Mouse (Mus musculus) Muller cell, postnatal 12 days (primary cell): Measurements from ENCODE around the gene Hist1h3c.
"Not testable (repeated sequence)": the region's sequence is repeated elsewhere in the genome, so short reads cannot be mapped to it uniquely, and the experiment has no call there.

Experiments used
- DNase-seq: peaks from one replicate; pipeline ENCODE4 v3.0.0-alpha.2; 2015; ENCODE audit errors: inconsistent ontology term

Gene Hist1h3c

DNA sequence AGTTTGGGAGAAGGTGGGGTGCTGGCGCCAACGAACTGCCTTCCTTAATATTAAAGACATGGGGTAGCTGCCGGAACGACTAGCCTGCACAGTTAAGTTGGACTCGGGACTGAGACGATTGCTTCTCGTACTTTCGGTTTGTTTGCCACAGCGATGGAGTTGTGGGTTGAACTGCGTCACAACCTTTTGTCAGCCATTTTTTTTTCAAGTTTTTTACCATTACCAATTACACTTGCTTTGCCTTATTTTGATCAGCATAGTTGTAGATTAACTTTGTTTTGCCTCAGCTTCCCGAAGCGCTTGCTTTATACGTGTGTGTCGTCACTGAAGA is 5.5 kb downstream of the Hist1h3c start:
- DNase-seq, result no peak

DNA sequence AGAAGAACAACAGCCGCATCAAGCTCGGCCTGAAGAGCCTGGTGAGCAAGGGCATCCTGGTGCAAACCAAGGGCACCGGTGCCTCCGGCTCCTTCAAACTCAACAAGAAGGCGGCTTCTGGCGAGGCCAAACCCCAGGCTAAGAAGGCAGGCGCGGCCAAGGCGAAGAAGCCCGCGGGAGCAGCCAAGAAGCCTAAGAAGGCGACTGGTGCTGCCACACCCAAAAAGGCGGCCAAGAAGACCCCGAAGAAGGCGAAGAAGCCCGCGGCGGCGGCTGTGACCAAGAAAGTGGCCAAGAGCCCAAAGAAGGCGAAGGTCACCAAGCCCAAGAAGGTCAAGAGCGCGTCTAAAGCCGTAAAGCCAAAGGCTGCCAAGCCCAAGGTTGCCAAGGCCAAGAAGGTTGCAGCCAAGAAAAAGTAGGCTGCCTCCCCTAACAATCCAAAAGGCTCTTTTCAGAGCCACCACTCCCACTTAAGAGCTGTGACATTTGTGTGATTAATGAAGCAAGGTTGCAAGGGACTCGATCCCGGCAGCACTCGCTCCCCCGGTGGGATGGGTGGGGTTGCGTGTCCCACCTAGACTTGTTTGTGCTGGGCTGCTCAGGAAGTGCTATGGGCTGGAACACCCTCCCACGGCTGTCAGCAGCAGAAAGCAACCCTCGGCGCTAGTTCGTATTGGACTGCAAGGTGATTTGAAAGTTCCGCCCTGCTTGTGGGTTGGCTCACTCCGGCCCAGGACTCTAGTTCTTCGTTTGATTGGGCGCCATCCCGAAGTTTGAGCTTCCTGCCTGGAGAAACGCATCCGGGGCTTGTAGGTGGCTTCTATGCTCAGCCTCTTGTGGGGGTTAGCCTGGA is 6.1 kb downstream of the Hist1h3c start:
- DNase-seq, result peak; percentile 94

DNA sequence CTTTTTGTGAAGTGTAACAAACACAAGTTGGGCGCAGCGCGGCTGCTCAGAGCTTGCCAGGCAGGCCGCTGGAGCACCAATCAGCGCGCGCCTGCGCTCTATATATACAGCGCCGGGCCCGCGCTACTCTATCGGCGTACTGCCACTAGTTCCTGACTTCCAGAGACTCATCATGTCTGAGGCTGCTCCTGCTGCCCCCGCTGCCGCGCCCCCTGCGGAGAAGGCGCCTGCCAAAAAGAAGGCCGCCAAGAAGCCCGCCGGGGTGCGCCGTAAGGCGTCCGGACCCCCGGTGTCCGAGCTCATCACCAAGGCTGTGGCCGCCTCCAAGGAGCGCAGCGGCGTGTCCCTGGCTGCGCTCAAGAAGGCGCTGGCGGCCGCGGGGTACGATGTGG is 6.7 kb downstream of the Hist1h3c start, which contains the start of gene Hist1h1c:
TSS of gene Hist1h1c (plus strand) at position 132 of the 392 bp plus-strand sequence.
- peak; percentile 91 for DNase-seq

DNA sequence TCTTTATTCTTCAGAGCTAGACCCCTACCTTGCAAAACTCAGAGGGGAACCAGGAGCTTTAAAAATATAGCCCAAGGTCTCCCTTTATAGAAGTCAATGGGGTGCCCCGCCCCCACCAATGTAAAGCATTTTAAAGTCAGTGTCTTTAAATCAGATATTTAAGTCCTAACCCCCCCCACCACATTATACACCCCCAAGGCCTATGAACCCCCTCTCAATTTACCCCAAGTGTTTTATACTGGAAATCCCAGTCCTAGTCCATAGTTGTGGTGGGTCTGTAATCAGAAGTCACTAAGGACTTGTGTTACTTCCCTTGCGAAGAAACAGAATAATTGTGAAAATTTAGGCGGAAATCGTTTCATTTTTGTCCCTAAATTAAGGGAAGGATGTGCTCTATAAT is 7.4 kb downstream of the Hist1h3c start:
- no peak for DNase-seq

DNA sequence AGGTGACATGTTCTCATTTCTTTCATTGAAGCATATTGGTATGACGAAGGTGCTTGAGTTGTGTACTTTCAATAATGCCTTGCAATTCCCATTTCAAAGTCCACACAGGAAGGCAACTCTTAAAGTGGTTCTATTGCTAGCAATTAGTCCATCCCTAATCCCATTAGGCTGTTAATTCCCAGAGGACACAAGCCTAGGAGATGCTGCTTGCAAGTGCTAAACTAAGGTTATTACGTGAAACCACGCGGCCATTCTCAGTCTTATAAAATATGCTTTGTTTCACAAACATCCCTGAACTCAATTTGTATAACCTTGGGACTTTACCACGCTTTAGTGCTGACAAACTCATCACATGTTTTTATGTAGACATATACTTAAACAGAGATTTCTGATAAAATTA is 8.3 kb downstream of the Hist1h3c start:
- no peak for DNase-seq

DNA sequence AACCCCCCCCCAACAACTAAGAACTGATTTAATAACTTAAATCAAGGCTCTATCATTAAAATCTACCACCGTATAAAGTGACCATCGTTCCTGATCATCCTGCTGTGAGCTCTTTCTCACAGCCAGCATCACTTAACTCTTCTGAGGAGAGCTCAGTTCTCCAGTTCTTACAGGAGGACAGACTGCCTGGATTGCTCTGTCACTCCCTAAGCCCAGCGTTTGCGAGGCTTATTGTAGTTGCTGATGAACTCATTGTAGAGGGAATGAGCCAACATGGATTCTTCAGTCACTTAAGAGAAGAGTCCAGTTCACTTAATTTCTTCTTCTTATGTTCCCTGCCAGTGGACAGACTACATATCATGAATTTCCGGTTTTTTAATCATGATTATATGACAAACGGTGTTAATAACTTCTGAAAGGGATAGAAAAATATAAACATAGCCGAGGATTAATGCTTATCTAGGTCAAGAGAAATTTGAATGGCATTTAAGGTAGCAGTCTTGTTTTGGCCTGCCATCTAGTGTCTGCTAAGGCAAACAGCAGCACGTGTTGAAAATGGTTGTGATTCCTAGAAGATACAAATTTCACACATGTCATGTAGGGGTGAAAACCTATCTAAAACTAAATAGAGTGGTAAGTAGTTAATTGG is 13.1 kb downstream of the Hist1h3c start:
- peak; percentile 53 for DNase-seq

DNA sequence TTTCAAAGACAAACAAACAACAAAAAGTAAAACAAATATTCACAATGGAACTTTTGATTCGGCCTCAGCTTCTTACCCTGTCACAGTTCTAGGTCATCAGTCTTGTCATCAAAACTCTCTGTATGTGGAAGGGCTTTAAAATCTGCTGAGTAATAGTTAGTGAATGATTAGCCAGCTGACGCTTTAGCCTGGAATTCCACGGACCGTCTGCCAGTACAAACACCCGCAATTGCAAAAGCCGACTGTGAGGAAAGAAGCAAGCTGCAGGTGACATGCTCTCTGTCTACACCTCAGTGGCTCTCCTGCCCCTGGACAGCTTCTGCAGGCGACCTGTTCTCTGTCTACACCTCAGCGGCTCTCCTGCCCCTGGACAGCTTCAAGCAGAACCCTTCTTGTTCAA is 14.9 kb downstream of the Hist1h3c start:
- peak; percentile 79 for DNase-seq

DNA sequence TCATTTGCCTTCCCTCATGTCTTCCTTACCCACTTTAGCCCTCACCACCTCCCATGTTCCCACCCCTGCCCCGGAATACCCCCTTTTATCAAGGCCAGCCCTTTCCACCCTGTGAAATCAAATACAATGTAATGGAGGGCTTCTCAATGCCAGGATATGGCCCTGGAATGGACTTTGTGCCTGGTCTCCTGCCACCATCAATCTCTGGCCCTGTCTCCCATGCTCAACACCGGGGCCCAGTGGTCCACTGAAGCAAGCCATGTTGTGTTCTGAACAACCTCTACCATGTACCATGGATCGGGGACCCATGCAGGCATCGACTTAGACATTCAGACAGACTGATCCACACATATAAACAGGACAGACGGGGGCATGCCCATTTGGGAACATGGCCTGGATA is 15.7 kb downstream of the Hist1h3c start:
- no peak for DNase-seq

DNA sequence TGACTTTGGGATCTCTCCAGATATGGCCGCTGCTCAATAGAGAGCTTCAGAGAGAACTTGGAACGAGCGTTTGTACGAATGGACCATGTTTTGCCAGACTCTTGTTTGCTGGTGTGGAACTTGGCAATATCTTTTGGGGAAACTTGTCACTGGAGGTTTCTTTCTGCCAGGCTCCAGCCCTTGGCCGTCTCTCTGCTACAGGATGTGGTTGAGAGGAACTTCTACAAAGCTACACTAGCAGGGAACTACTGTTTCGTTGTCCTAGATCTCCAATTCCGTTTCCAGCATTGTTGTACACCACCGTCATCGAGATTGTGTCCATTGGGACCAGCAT is 16.2 kb downstream of the Hist1h3c start:
- no peak for DNase-seq

DNA sequence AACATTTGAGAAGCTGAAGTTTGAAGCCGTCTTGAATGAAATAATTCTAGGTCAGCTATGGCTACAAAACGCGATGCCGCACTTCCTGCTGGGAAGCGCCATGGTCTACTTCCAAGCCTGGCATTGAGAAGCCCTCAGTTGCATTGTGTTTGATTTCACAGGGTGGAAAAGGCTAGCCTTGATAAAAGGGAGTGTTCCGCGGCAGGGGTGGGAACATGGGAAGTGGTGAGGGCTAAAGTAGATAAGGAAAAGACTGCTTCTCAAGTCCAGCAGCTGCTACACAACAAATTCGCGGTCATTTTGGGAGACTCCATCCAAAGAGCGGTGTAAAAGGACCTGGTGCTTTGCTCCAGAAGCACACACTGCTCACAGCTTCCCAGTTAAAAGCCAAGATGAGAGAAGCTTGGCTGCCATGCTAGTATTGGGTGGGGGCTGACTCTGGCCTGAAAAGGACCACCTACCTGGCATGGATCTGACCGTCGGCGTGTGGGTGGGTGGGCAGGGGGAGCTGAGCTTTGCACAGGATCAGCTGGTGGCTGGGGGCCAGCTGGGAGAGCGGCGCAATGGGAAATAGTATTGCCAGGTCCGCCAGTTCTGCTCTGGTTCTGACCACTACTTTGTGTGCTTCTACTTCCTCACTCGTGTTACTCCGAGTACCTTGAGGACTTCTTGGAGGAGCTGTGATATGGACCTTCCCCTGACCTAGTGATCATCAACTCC is 16.8 kb downstream of the Hist1h3c start:
- DNase-seq, result no peak

DNA sequence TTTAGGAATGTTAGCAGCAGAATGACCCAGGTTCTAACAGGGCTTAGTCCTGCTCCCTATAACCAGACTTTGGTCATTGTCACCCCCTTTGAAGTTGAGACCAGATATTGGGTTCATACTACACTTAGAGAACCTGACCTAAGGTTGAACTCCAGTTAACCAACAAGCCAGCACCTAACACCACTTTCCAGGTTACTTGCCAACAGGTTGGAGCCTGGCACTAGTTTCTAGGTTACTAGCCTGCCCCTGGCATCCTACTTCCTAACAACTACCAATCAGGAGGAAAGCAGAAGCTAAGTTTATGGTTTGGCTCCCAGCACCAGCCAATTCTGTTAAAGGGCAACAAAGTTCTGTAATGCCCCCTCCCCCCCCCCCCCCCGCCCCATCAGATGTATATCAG is 20.2 kb downstream of the Hist1h3c start:
- no peak for DNase-seq

DNA sequence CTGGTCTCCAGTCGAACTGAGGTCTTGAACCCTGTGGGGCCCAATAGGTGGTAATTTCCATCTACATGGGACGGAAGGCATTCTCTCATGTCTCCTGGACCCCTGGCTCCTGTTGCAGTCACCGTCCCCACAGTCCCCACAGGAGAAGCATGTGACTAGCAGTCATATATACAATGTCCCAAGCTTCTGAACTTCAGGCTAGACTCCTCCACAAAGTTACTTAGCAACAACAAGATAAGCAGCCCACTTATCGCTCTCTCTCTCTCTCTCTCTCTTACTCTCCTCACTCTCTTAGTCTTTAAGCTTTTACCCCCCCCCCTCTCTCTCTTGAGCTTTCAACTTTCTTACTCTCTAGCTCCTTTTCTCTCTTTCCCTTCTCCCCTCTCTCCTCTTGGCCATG is 21.2 kb downstream of the Hist1h3c start:
- DNase-seq, result no peak

DNA sequence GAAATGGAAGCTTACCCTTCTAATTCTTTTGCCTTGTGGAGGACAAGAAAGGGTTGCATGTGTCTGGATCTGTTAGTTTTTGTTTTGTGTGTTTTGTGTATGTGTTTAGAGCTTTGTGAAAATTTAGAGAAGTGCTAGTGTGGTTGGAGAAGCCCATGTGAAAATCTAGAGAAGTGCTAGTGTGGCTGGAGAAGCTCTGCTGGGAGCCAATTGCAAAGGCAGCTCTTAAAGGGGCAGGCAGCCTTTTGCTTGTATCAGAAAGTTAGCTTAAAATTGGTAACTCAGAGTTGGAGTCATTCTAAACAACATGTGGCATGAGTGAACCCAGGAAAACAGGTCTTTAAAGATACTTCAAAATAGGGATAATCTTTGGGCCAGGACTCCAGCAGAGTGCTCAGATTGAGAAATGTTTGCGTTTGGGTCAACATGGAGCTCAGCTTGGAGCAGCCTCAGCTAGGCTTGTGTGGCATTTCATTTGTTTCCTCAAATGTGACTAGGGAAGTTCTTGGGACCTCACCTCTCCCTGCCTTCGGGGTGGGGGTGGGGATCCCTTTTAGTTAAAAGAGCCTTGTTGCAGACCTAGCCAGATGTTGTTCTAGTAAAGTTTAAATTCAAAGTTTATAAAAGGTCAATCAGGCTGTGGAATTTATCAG is 27.7 kb downstream of the Hist1h3c start:
- not testable (repeated sequence) for DNase-seq

DNA sequence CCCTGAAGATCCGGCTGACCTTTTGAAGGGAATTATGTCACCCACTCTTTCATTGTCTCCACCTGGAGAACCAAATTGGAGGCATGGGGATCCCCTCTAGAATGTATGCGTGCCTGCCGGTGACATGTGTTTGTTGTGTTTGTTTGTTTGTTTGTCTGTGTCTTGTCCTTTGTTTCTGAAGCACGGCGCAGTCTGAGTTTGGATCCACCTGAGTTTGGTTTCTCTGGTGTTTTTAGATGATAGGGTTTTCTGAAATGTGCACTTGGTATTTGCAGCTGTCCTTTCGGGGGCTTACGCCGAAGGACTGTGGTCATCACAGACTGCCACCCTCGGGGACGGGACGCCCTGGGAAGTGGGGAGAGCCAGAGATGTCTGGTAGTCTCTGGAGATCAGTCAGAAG is 28.2 kb downstream of the Hist1h3c start:
- no peak for DNase-seq

DNA sequence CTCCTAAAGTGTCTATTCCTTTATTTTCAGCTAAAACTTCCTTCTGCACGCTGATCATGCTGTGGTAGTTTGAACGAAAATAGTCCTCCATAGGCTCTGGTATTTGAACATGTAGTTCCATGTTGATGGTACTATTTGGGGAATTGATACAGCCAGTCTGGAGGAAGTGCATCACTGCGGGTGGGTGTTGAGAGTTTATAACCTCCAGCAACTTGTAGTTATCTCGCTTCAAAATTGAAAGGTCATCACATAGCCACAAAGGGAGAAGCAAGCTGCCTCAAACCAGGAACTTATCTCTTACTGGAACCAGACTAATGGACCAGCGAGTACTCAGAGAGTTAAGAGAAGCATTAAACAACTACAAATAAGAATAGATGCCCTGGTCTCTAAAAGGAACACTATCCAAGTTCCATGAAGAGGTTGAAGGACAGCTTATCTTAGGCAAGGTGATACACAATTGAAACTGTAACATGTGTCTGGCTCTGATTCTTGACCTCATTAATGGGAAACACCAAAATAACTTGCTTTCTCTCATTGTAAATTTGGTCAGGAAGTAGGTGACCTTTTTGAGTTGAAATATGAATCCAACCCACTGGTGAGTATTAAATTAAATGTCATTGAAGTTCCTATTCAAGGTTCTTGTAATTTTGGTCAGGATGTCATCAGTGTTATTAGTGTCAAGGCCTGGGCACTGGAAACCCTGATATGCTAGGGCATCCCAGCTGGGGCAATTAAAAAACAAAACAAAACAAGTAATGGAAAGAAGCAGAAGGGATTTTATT is 28.9 kb downstream of the Hist1h3c start:
- no peak for DNase-seq

DNA sequence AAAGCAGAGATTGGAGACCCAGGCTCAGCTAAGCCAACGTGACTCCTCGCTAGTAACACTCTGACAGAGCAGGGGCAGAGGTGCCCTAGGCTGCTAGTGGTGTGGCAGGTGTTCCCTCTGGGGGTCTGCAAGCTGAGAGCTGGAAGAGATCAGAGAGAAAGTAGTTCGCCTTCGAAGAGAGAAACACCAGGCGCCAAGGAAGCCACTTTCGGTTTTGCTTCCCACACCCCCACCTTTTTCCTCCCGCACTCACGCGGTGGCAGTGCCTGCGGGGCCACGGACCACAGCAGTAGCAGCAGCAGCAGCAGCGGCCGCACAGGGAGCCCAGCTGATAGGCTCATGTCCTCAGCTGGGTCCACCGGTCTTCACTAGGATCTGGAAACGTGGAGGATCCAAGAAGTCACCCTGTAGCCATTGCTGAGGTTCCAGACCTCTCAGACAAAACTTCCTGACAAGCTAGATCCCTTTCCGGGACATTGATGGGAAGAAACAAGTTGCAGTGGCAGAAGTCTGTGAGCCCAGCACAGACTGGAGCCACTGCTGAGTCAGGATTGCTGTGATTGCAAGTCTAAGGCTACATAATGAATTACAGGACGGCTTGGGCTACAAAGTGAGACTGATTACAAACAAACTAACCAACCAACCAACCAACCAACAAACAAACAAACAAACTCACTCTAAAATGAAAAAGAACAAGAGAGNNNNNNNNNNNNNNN is 34.9 kb downstream of the Hist1h3c start, which contains the start of gene Hfe:
TSS of gene Hfe (minus strand) at position 481 of the 716 bp plus-strand sequence.
- peak; percentile 83 for DNase-seq

DNA sequence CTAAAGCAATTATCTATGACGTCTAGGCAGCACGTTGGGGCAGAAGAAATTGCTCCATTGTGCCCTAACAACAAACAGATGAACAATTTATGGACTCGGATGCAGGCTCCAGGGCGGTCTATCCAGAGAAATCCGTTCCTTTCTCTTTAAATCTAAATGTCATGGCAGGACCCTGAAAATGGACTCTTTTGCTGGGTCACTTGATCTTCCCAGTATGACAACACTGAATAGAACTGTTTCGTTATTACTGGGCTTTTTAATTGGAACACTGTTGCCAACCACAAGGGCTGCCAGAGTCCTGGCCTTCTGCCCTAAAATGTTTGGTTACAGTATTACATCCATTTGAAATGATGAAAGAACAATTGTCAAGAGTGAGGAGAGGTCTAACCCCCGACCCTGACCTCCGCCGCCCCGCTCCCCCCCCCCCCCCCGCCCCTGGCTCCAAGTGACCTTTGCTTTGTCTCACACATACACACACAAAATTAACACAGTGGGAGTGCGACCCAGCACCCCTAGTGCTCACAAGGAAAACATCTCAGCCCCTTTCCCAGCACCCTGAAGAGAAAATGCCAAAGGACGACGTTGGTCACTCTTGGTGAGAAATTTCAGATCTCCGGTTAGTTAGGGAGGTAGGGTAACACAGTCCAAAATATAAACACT is 35.6 kb downstream of the Hist1h3c start:
- peak; percentile 79 for DNase-seq

DNA sequence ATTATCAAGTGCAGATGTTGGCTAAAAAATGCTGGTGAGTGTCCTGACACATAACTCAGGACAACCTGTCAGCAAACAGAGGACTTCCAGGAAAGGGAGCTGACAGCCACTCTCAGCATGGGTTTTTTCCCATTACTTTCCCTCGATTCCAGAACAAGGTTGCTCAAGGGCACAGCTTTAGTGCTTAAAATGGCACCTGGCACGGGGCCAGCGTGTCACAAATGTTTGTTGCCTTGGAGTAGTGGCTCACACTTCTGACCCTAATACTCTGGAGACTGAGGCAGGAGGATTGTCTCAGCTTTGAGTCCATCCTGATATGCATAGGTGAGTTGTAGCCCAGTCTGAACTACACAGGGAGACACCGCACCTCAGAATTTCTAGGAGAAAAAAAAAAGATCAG is 36.7 kb downstream of the Hist1h3c start:
- no peak for DNase-seq

DNA sequence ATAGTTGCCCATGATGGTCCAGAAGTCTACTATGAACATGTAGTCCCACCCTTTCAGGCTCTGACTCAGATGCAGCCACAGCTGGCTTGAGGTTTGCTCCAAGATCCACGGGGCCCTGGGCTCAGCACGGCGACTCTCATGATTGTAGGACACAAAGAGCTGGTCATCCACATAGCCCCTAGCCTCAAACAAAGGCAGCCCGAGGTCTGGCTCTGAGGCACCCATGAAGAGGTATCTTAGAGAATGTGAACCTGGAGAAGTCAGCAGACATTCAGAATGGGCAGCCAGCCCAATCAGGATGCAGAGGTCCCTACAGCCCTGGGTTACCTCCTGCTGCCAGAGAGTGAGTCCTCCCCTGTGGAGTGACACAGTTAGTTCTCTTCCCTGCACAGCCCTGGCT is 37.4 kb downstream of the Hist1h3c start:
- DNase-seq, result no peak

DNA sequence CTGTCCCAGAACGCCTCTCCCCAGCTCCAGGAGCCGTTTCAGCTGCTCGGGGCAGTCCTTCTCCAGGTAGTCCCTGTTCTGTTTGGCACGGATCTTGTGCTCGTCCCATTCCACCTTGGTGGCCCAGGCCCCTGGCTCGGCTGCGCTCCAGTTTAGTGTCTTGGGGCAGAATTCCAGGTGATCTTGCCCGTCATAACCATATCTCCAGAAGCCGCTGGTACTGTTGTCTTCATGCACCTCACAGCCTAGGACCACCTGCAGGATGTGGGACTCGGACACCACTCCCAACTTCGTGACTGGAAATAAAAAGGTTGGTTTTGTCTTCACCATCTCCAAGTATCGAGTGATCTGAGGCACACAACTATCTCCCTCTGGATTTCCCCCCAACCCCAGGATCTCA is 38.6 kb downstream of the Hist1h3c start:
- DNase-seq, result no peak
